Mouse (Mus musculus): ENCODE results near the gene Mrap.

Mrap gene

DNA sequence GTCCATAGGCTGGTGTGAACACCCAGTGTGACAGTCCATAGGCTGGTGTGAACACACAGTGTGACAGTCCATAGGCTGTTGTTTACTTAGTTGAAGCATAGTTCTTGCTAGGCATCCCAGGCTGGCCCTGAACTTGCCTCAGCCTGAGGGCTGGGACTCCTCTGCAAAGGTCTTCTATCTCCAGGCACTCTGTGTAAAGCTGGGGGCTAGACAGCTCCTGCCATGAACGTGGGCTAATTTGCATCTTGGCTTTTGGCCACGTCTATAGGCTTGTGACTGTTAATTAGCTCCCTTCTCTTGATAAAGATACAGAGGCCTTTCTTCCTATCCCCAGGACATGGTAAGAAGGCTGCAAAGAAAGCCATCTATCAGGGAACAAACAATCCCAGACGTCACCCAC lies 21.3 kb downstream of the Mrap start:
- no peak for DNase-seq

DNA sequence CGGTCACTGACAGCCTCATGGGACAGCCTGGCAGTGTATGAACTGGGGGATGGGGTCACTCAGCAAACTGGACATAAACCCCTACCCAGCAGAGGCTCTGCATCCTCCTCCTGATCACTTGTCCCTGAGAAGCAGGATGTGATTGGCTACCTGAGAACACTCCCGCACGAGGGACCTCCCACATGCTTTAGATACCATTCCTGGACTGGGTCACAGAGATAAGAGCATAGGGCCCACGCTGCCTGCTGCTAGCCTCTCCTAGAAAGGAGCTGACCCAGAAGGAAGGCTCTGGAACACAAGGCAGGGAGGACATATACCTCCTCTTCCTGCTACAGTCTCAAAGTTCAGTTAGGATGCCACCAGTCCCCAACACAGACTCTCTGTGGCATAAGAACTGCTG lies 22.5 kb downstream of the Mrap start:
- DNase-seq: no peak

DNA sequence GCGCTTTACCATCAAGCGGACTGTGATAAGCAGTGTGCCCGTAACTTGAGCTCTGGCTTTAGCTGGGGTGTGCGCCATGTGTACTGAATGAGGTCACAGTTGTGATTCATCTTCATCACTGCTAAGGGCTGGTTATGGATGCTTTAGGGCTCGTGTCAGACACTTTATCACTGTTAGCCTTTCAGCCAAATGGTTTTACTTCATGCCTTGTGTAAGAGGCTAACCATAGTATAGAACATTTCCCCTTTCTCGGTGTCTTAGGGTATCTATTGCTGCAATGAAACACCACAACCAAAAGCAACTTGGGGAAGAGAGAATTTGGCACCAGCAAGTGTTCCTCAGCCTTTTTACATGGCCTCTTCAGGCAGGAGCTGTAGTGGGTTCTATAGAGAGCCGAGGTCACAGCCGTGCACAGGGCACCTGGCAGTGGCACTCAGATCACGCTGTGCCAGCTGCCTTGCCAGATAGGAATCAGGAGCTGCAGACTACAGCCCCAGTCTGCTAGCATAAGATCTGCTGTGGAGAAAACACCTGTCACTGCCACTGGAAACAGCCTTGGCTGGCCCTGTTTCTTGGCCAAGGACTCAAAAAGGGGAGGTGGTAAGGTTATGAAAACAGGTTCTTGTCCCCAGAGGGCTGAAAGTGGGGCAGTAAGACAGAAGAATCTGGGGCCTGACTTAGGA lies 27.3 kb downstream of the Mrap start:
- no peak for DNase-seq

DNA sequence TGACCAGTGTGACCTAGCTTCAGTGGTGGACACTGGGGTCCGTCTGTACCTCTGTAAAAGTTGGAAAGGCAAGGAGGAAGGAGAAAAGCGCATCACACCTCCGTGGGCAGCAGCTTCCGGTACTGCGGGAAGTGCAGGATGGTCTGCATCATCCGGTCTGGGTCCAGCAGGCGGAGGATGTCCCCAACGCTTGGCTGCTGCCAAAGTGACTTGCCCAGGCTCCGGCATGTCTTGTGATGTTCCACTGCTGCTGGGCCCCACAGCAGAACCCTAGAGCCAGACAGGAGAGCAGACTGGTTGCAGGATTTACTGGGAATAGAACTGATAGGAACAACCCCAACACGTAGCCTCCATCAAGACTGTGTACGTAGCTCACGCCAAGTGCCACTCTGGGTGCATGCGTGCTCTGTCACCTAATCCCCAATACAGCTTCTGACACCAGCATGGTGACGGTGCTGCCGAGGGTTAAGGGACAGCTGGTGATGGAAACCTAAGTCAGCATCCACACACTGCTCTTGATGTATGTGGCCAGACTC lies 29.0 kb downstream of the Mrap start:
- DNase-seq: no peak

DNA sequence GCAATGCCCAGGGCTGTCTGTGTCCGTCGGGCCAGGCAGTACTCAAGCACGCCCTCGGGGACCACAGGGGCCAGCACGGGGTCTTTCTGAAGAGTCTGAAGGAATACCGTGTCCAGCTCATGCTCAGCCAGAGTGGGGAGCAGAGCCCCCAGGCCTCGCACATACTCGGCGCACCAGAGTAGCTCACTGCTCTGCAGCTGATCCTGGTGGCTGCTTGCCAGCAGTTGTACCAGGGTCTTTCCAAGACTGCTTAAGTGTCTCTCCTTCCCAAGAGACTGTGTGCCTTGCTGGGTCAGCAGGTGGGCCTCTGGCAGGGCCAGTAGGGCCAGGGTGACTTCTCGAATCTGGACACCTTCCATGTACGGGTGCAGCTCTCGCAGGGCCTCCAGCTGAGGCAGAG lies 36.2 kb downstream of the Mrap start:
- DNase-seq: no peak

DNA sequence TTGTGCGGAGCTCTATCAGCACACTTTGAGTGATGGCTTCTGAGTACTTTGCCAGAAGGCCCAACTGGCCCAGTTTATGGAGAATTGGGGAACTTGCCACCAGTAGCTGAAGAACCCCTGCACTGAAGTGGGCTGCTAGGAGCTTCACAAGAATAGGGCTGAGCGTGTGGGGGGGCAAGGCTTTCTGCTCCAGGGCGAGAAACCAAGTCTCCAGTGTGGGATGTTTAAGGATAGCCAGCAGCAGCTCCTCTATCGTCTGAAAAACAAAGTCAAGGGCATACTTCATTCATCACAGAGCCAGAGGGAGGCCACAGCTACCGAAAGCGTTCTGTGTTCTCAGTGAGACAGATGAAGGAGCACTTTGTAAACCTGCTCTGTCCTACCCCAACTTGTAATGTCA lies 36.6 kb downstream of the Mrap start:
- no peak for DNase-seq

DNA sequence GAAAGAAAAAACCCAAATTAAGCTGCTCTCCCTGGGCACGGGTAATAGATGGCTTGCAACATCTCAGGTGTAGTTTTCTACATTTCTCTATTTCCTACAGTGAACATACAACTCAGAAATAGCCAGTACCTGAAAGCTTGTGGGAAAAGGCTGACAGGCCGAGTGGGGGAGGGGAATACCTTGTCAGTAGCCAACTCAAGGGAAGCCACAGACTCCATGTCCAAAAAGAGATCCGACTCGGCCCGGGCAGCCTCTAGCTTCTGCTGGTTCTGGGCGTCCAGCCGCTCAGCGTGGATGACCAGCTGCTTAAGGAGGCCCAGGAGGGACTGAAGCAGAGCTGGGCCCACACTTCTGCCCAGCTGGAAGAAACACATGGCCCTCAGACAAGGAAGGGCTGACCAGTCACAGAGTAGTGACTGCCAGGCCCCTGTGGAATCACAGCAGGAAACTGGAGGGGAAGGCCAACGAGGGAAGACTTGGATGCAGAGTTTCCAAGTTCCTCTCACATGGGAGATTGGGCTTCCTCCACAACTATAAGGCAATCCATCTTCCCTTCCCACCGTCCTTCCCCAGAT lies 38.0 kb downstream of the Mrap start:
- DNase-seq: peak; percentile 11

DNA sequence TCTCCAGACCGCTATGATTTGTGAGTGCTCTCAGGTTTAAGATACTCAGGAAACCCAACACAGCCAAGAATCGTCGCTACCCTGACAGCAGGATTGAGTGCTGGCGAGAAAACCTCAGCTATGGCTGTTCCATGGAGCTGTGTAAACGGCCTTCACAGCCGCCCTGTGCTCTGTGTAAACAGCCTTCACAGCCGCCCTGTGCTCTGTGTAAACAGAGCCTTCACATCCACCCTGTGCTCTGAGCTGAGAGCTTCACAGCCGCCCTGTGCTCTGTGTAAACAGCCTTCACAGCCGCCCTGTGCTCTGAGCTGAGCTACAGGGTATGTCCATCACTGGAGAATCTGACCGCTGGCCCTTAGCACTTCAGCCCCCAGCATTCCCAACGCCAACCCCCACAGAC lies 41.8 kb downstream of the Mrap start:
- no peak for DNase-seq

DNA sequence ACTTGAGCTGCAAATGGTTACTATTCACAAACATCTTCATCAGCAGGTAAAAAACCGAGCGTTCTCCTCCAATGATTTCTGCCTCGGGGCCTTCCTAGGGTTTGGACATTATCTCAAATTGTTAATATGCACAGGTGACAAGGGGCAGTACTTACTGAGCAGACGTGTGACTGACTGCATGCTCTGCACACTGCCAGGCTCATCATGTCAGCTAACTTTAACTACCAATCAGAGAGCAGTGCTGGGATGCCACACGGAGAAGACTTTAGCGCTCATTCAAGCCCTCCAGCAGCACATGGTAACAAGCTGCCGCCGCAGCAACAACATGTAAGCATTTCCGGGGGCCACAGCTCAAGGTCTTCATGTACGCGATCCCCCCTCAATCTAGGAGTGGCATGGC lies 45.3 kb downstream of the Mrap start:
- DNase-seq: no peak

DNA sequence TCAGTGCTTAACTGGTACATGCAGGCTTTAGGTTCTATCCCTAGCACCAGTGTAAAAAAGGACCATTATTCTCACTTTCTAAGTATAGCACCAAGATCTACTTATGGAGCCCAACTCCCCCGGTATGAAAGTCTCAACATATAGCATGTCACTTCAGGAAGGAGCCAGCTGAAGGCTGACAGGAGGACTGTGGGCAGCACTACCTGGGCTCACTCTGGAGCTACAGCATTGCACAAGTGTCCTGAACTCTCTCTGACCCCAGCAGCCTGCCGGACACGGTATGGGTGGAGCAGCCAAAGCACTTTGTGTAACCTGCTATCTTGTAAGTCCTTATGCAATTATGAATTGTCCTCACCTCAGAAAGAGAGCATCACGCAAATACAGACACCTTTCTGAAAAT lies 47.2 kb downstream of the Mrap start:
- DNase-seq: no peak

DNA sequence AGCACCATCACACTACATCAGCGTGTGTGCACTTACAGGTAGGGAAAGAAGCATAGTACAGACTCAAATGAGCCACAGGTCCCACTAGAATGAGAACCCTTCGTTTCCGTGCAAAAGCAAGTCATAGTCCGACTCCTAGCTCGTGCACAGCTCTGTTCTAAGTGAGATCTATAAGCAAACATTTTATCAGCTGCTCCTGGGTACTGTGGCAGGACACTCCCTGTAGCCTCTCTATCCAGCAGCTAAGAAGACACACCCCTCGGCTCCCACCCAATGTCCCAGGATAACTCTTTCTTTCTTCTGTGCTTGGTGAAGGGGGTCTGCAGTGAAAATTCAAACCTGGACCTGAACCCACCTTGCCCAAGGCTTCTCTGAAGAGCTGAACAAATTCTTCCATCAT lies 50.6 kb downstream of the Mrap start:
- no peak for DNase-seq

DNA sequence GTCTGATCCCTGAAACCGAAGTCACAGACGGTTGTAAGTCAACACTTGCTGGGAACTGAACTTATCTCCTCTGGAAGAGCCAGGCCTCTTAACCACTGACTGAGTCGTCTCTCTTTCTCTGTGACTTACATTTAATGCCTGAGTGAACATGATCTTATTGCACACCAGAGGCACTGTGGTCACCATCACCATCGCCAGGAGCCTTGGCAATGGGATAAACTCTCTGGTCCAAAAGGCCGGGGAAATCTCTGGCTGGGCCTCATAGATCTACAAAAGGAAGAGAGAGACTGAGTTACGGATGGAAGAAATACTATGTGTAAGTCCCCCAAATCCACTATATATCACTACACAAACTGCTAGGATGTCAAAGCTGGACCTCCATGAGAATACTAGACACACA lies 52.9 kb downstream of the Mrap start:
- no peak for DNase-seq

DNA sequence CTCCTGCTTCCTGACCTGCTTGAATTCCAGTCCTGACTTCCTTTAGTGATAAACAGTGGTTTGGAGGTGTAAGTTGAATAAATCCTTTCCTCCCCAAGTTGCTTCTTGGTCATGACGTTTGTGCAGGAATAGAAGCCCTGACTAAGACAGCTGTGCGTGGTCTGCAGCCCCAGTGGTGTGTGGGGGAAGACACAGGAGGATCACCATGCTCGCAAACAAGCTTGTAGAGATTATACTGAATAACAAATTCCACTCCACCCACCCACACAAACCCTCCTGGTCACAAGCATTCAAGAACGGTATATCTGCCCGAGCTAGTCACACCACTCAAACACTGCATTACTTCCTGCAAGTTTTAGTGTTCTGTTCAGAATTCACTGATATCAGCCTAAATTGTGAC lies 54.1 kb downstream of the Mrap start:
- no peak for DNase-seq

DNA sequence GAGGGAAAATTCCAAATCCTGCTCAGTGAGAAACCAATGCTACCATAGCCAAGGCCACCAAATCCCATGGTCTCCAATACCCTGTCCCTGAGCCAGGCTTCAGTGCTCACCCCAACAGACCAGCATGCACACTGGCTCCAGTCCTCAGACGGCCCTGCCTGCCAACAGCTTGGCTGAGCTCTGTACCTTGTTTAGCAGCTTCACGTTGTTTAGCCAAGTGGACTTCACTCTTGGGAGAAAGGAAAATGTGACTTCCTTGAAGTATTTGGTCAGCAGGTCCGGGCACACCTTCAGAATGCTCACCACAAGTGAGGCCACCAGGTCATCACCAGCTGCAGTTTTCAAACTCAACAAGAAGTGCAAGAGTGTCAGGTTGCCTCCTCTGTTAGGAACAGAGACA lies 54.5 kb downstream of the Mrap start:
- no peak for DNase-seq

DNA sequence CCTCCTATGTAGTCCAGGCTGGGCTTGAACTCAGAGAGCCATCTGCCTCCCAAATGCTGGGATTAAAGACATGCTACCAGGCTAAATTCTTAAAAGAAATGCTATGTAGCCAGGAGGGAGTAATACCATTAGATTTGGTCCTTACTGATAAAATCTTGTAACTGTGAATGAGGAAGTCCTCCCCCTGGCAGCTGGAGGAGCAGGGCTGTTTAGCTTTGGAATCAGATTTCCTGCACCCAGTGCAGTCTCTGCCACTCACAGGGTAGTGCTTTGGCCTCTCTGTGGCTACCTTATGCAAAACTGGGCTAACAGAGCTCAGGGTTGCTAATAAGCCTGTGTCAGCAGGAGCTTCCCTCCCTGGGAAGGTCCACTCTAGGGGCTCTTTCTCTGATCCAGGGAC lies 56.7 kb downstream of the Mrap start:
- no peak for DNase-seq

DNA sequence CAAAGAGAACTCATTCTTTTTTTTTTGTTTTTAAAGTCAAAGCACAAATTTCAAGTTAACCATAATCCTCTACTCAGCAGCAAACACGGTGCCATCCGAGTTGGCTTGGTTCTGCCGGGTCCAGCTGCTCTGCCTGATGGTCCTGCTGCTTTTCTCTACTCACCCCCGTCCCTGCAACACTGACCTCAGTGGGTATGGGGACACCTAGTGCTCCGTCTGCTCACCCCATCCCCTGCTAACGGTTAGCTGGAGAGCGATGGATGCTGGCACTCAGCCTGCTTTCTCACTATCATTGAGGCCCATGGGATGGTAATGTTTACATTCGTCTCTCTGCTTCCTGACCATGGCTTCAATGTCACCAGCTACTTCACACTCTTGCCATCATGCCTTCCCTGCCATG lies 60.4 kb downstream of the Mrap start:
- DNase-seq: no peak

DNA sequence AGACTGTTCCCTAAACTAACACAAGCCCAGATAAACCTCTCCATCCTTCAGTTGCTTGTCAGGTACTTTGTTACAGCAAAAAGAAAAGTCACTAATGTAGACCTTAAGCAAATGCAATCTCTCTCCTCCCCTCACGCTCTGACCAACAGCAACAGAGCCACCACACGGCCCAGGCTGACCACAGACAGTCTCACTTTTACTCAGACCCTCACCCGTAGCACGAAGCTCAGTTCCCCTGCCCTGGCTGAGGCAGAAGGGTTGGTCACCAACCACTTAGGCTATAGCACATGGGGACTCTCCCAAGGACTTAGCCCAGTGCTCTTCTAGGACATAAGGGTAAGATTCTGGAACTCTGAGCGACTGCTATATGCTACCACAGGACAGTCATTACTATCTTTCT lies 60.8 kb downstream of the Mrap start:
- DNase-seq: no peak
